Mouse (Mus musculus) erythroblast, embryonic 14.5 days (primary cell): ENCODE data around the gene Atoh8. TPM values are rescaled to one million over a fixed set of nuclear protein-coding genes. Genes with fewer than 3 reads are reported as not detected.

ENCODE experiments used
- H3K27me3 ChIP-seq: 2 replicates; pipeline ENCODE4 v1.6.1; 2012; ENCODE audit warnings: inconsistent platforms; ENCODE audit not compliant: control insufficient read depth
- H3K36me3 ChIP-seq: 2 replicates; pipeline ENCODE4 v1.6.1; 2012; ENCODE audit warnings: mild to moderate bottlenecking, inconsistent platforms; ENCODE audit not compliant: control insufficient read depth
- H3K4me1 ChIP-seq: 2 replicates; pipeline ENCODE4 v1.6.1; 2012; ENCODE audit warnings: inconsistent platforms; ENCODE audit not compliant: control insufficient read depth
- H3K4me3 ChIP-seq: replicated peaks from 2 replicates; pipeline ENCODE3; 2012; ENCODE audit warnings: moderate library complexity, mild to moderate bottlenecking, inconsistent platforms
- H3K9me3 ChIP-seq: 2 replicates; pipeline ENCODE4 v1.6.1; 2012; ENCODE audit warnings: low read length, inconsistent platforms, mixed read lengths; ENCODE audit not compliant: control insufficient read depth
- GATA1 ChIP-seq: IDR thresholded peaks from 2 replicates; pipeline ENCODE4 v1.6.1; 2012; ENCODE audit warnings: low read length, inconsistent platforms, mixed read lengths
- TAL1 ChIP-seq: IDR thresholded peaks from 3 replicates; pipeline ENCODE4 v1.6.1; 2012; ENCODE audit warnings: low read length, inconsistent platforms, mixed read lengths
- polyA plus RNA-seq: library from polyadenylated mRNA; stranded (reverse); fragments of >175 nt; gene quantifications from 2 replicates; pipeline ENCODE4 v1.2.3, GENCODE M21; 2012

Atoh8 gene
- polyA plus RNA-seq, 1 experiment: not detected

- H3K4me3 ChIP-seq: no peak overlapping the region
- peaks cover 4% of the 10 kb centered on the region for H3K27me3 ChIP-seq
- H3K4me1 ChIP-seq: no peaks in the 10 kb centered on the region
- TF ChIP-seq GATA1: no peak
- TF ChIP-seq TAL1: no peak
- H3K9me3 ChIP-seq: no peaks in the 10 kb centered on the region
- H3K36me3 ChIP-seq: no peaks in the 10 kb centered on the region
These were observed 24.6 kb downstream of the Atoh8 start for GRCm38 (mm10) chr6:72210823-72211222.

GRCm38 (mm10) chr6:72209738-72210137 lies 25.6 kb downstream of the Atoh8 start:
- no peak overlapping the region for H3K4me3 ChIP-seq
- TF ChIP-seq GATA1 (no peak), TAL1 (no peak)
- no peaks in the 10 kb centered on the region for H3K36me3 ChIP-seq
- H3K4me1 ChIP-seq: no peaks in the 10 kb centered on the region
- peaks cover 2% of the 10 kb centered on the region; the same call in 1 of the 2 replicates for H3K27me3 ChIP-seq
- no peaks in the 10 kb centered on the region for H3K9me3 ChIP-seq

- TF ChIP-seq TAL1 (no peak), GATA1 (no peak)
- H3K4me3 ChIP-seq: no peak overlapping the region
- no peaks in the 10 kb centered on the region for H3K4me1 ChIP-seq
- H3K9me3 ChIP-seq: no peaks in the 10 kb centered on the region
- H3K36me3 ChIP-seq: no peaks in the 10 kb centered on the region
- peaks cover 2% of the 10 kb centered on the region; the same call in 1 of the 2 replicates for H3K27me3 ChIP-seq
These were observed 26.9 kb downstream of the Atoh8 start for GRCm38 (mm10) chr6:72208406-72209045.

- no peaks in the 10 kb centered on the region for H3K36me3 ChIP-seq
- no peaks in the 10 kb centered on the region for H3K9me3 ChIP-seq
- no peak overlapping the region for H3K4me3 ChIP-seq
- 0 out of 2 replicates have a peak, but pooled peaks cover 2% of the 10 kb centered on the region for H3K27me3 ChIP-seq
- no peaks in the 10 kb centered on the region for H3K4me1 ChIP-seq
- TF ChIP-seq GATA1: no peak
- TF ChIP-seq TAL1: no peak
These were observed 29.4 kb downstream of the Atoh8 start for GRCm38 (mm10) chr6:72206021-72206420.

GRCm38 (mm10) chr6:72204858-72205257 lies 30.5 kb downstream of the Atoh8 start:
- no peaks in the 10 kb centered on the region for H3K9me3 ChIP-seq
- H3K27me3 ChIP-seq: 0 out of 2 replicates have a peak, but pooled peaks cover 2% of the 10 kb centered on the region
- no peaks in the 10 kb centered on the region for H3K4me1 ChIP-seq
- TF ChIP-seq TAL1 (no peak), GATA1 (no peak)
- H3K4me3 ChIP-seq: no peak overlapping the region
- H3K36me3 ChIP-seq: no peaks in the 10 kb centered on the region

DNA sequence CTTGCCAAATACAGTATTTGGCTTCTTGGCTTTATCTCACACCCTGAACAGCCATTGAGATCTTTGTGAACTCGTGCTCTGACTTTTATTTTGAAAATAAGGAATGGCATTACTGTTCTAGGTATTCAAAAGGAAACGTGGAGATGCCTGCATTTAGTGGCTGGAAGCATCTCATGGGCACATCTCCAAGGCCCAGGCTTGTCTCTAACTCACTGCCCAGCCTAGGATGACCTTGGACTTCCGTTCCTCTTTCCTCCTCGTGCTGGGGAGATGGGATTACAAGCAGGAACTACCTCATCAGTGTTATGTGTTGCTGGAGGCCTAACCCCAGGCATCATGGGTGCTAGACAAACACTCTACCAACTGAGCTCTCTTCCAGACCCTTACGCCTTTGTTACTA lies 32.1 kb downstream of the Atoh8 start:
- Histone ChIP-seq H3K36me3 (no peaks in the 10 kb centered on the region), H3K4me3 (no peak overlapping the region), H3K9me3 (no peaks in the 10 kb centered on the region), H3K27me3 (0 out of 2 replicates have a peak, but pooled peaks cover 2% of the 10 kb centered on the region), H3K4me1 (no peaks in the 10 kb centered on the region)
- no peak for TF ChIP-seq GATA1
- TF ChIP-seq TAL1: no peak

DNA sequence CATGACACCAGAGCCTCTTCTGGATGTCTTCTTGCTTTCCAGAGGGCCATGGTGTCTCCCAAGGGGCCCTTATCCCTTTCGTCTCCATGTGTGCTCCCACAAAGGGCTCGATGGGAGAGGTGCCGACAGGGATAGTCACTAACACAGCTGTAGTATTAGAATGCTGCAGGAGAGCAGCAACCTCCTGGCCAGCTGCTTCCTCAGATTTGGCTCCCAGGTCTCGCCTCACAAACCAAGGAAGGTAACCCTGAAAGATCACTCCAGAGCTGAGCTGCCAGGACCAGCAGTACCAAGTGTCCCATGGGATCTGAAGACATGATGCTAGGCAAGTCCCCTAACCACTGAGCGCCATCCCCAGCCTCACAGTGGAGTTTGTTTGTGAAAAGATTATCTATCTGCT lies 32.6 kb downstream of the Atoh8 start:
- H3K9me3 ChIP-seq: no peaks in the 10 kb centered on the region
- no peaks in the 10 kb centered on the region for H3K36me3 ChIP-seq
- H3K4me1 ChIP-seq: no peaks in the 10 kb centered on the region
- no peaks in the 10 kb centered on the region for H3K27me3 ChIP-seq
- H3K4me3 ChIP-seq: no peak overlapping the region
- no peak for TF ChIP-seq TAL1
- no peak for TF ChIP-seq GATA1

GRCm38 (mm10) chr6:72200595-72201256 lies 34.7 kb downstream of the Atoh8 start:
- TF ChIP-seq GATA1 (no peak), TAL1 (no peak)
- H3K27me3 ChIP-seq: no peaks in the 10 kb centered on the region
- no peaks in the 10 kb centered on the region for H3K4me1 ChIP-seq
- H3K4me3 ChIP-seq: no peak overlapping the region
- no peaks in the 10 kb centered on the region for H3K36me3 ChIP-seq
- no peaks in the 10 kb centered on the region for H3K9me3 ChIP-seq

GRCm38 (mm10) chr6:72197515-72197914 lies 37.9 kb downstream of the Atoh8 start:
- peaks cover 2% of the 10 kb centered on the region for H3K27me3 ChIP-seq
- H3K36me3 ChIP-seq: no peaks in the 10 kb centered on the region
- no peaks in the 10 kb centered on the region for H3K4me1 ChIP-seq
- TF ChIP-seq TAL1 (no peak; the same call in 2 of the 3 replicates), GATA1 (no peak)
- H3K4me3 ChIP-seq: no peak overlapping the region
- no peaks in the 10 kb centered on the region; the same call in 1 of the 2 replicates for H3K9me3 ChIP-seq

DNA sequence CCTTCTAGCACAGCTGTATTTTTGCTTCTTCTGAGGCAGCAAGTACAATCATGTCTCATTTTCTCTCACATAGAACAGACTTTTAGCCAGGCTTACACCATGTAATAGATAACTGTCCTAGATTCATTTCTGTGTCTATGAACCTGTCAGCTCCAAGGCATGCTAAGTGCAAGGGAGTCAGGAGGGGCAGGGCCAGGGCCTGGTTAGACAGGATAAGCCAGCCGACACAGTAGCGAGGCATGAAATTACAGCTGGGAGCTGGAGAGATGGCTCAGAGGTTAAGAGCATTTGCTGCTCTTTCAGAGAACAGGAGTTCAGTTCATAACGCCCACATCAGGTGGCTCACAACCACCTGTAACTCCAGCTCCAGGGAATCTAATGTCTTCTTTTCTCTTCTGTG lies 38.7 kb downstream of the Atoh8 start:
- Histone ChIP-seq H3K27me3 (peaks cover 2% of the 10 kb centered on the region), H3K4me3 (no peak overlapping the region), H3K9me3 (no peaks in the 10 kb centered on the region; the same call in 1 of the 2 replicates), H3K36me3 (no peaks in the 10 kb centered on the region), H3K4me1 (no peaks in the 10 kb centered on the region)
- TF ChIP-seq TAL1: no peak
- no peak for TF ChIP-seq GATA1
